10 mouse cellular contexts compared by ENCODE assay signal in genomic region chr19:45307299-45308275, GRCm38 (mm10). TPM values are rescaled to one million over a fixed set of nuclear protein-coding genes. Genes with fewer than 3 reads are reported as not detected.
DNase-seq lines count a peak whose midpoint lies in the region; ATAC-seq lines count a peak whose summit lies in the region.
"Had no signal": no experiment of that assay in that cellular context is flagged by ENCODE, and none has a peak within 500 bp of the region (broad histone marks: within the 10 kb centered on the region; RNA-seq: fewer than 3 reads in every experiment).

No protein-coding gene starts in this region.

- no peak overlapping the region for H3K4me2 ChIP-seq in neural tube, embryonic 13.5 days
- H3K4me2 ChIP-seq in hindbrain, embryonic 11.5 days (replicated peaks; ENCODE audit: low read depth, low read length), result no peak overlapping the region
- H3K4me2 ChIP-seq: heart, embryonic 15.5 days; limb, embryonic 15.5 days had no signal

- H3K9ac ChIP-seq in neural tube, embryonic 13.5 days, result no peak overlapping the region; the same call in 1 of the 2 replicates
- H3K9ac ChIP-seq in hindbrain, embryonic 11.5 days (ENCODE audit: low read depth, low read length), result no peak overlapping the region
- H3K9ac ChIP-seq: heart, embryonic 15.5 days; limb, embryonic 15.5 days had no signal

- 52% methylated on average over 16 of the region's 16 CpGs for WGBS in neural tube, embryonic 13.5 days
- 52% methylated on average over 16 of the region's 16 CpGs for WGBS in hindbrain, embryonic 11.5 days

- peak; percentile 51 to 60 for DNase-seq in cerebellum, postnatal 10 days
- no peak for DNase-seq in cerebellum, postnatal 4 days (ENCODE audit: low spot score in 2 of 2)
- no peak for DNase-seq in neural tube, embryonic 10.5 days (ENCODE audit: extremely low spot score, low spot score)
- DNase-seq in naive thymus-derived CD4-positive, alpha-beta T cell, adult 2 months (ENCODE audit: low read depth), result peak; percentile 47
- no peak for DNase-seq in ovary, adult 18-20 months (ENCODE audit: low spot score)
- DNase-seq in hindbrain, embryonic 11.5 days (ENCODE audit: low spot score), result no peak
- DNase-seq in adrenal gland, adult 8-10 months, result no peak

- no peak overlapping the region for H3K4me3 ChIP-seq in neural tube, embryonic 13.5 days
- H3K4me3 ChIP-seq in hindbrain, embryonic 11.5 days (ENCODE audit: low read depth, low read length), result no peak overlapping the region
- H3K4me3 ChIP-seq: heart, embryonic 15.5 days; limb, embryonic 15.5 days had no signal

- H3K9me3 ChIP-seq in neural tube, embryonic 13.5 days, result no peaks in the 10 kb centered on the region
- no peaks in the 10 kb centered on the region for H3K9me3 ChIP-seq in hindbrain, embryonic 11.5 days (ENCODE audit: control insufficient read depth, low read length)
- H3K9me3 ChIP-seq: heart, embryonic 15.5 days; limb, embryonic 15.5 days had no signal

- peaks cover 71% of the 10 kb centered on the region for H3K4me1 ChIP-seq in neural tube, embryonic 13.5 days (replicated peaks)
- peaks cover 3% of the 10 kb centered on the region; the same call in 1 of the 2 replicates for H3K4me1 ChIP-seq in hindbrain, embryonic 11.5 days (replicated peaks; ENCODE audit: control insufficient read depth, insufficient read depth, low read length)

- no peaks in the 10 kb centered on the region for H3K36me3 ChIP-seq in neural tube, embryonic 13.5 days
- no peaks in the 10 kb centered on the region for H3K36me3 ChIP-seq in hindbrain, embryonic 11.5 days (ENCODE audit: control insufficient read depth, insufficient read depth, low read length)
- H3K36me3 ChIP-seq: heart, embryonic 15.5 days; limb, embryonic 15.5 days had no signal

- H3K27ac ChIP-seq in neural tube, embryonic 13.5 days (replicated peaks), result peak overlapping the region; percentile 64; the same call in 1 of the 2 replicates
- H3K27ac ChIP-seq in hindbrain, embryonic 11.5 days (ENCODE audit: low read depth, low read length), result no peak overlapping the region
- H3K27ac ChIP-seq: heart, embryonic 15.5 days; limb, embryonic 15.5 days had no signal

- no peak for ATAC-seq in neural tube, embryonic 13.5 days (ENCODE audit: low read depth)
- ATAC-seq in hindbrain, embryonic 11.5 days (ENCODE audit: low FRiP score), result no peak

- H3K27me3 ChIP-seq in neural tube, embryonic 13.5 days, result peaks cover 35% of the 10 kb centered on the region
- H3K27me3 ChIP-seq in hindbrain, embryonic 11.5 days (ENCODE audit: control insufficient read depth, insufficient read depth, low read length), result peaks cover 43% of the 10 kb centered on the region

RNA-seq across cellular contexts. Expression of gene Btrc, which starts 55.9 kb away (rescaled TPM):
- polyA plus RNA-seq in neural tube, embryonic 13.5 days (2015; fragmentation: Nextera tagmentation; extraction: Ambion mirVana), result 67.7 and 72.7 TPM in 2 replicates
- 62.9 and 63.3 TPM in 2 replicates for polyA plus RNA-seq in hindbrain, embryonic 11.5 days (2014; fragmentation: Nextera tagmentation; extraction: Ambion mirVana)
- 10 to 100 TPM; 48.2 to 67.7 (median 54.8) TPM for total RNA-seq in adrenal gland, adult 8-10 months (2022)

Comparison
In these comparisons a context has a peak if more than half of its experiments do, and no peak if none do; other contexts are left out.
1. DNase-seq: peak in cerebellum, postnatal 10 days (2 of 2) and naive thymus-derived CD4-positive, alpha-beta T cell, adult 2 months (single experiment); none in cerebellum, postnatal 4 days (0 of 2), neural tube, embryonic 10.5 days (single experiment), ovary, adult 18-20 months (single experiment), hindbrain, embryonic 11.5 days (single experiment) and adrenal gland, adult 8-10 months (single experiment).